Mouse (Mus musculus) liver, embryonic 12.5 days (tissue): ENCODE measurements around the gene 1110059G10Rik. TPM values are rescaled to one million over a fixed set of nuclear protein-coding genes. Genes with fewer than 3 reads are reported as not detected.
A peak's percentile ranks its signal among the peaks of the same experiment; 100 is the strongest.

Source experiments
- ATAC-seq: fragments of 200-750 bp; cut with Nextera tagmentation; 2 replicates; pipeline ENCODE4 v1.8.0; 2017; ENCODE audit warnings: moderate number of reproducible peaks, mild to moderate bottlenecking, moderate library complexity
- H3K27ac ChIP-seq: fragments of 300-500 bp; sonication (generic); 2 replicates; pipeline ENCODE4 v1.5.1; 2016; ENCODE audit warnings: mild to moderate bottlenecking
- H3K27me3 ChIP-seq: fragments of 300-500 bp; sonication (generic); replicated peaks from 2 replicates; pipeline ENCODE4 v1.6.1; 2016; ENCODE audit warnings: mild to moderate bottlenecking, moderate library complexity
- H3K36me3 ChIP-seq: fragments of 300-500 bp; sonication (generic); 2 replicates; pipeline ENCODE4 v1.6.1; 2016; ENCODE audit warnings: mild to moderate bottlenecking, moderate library complexity
- H3K4me1 ChIP-seq: fragments of 300-500 bp; sonication (generic); 2 replicates; pipeline ENCODE4 v1.6.1; 2016
- H3K4me2 ChIP-seq: fragments of 300-500 bp; sonication (generic); 2 replicates; pipeline ENCODE4 v1.6.1; 2016; ENCODE audit warnings: mild to moderate bottlenecking, moderate library complexity
- H3K4me3 ChIP-seq: fragments of 300-500 bp; sonication (generic); 2 replicates; pipeline ENCODE4 v1.5.1; 2016; ENCODE audit warnings: mild to moderate bottlenecking, moderate library complexity
- H3K9ac ChIP-seq: fragments of 300-500 bp; sonication (generic); 2 replicates; pipeline ENCODE4 v1.6.1; 2016; ENCODE audit warnings: mild to moderate bottlenecking, moderate library complexity
- H3K9me3 ChIP-seq: fragments of 300-500 bp; sonication (generic); replicated peaks from 2 replicates; pipeline ENCODE4 v1.6.1; 2016; ENCODE audit warnings: mild to moderate bottlenecking, moderate library complexity
- WGBS: fragments of 180-500 bp; shearing (Covaris S2); methylation state at CpG from one replicate; pipeline ENCODE4 v1.1.7; 2016; ENCODE audit not compliant: insufficient replicate concordance; 5-methylcytosine and 5-hydroxymethylcytosine counted together
- polyA plus RNA-seq: library from polyadenylated mRNA; unstranded; fragments of >200 nt; fragmentation: Nextera tagmentation; extraction: Ambion mirVana; gene quantifications from 2 replicates; pipeline ENCODE4 v1.2.1, GENCODE M21; 2016

1110059G10Rik gene
- 17.7 and 20.7 TPM in 2 replicates for polyA plus RNA-seq

GRCm38 (mm10) chr9:122950643-122951475 is at the start of gene 1110059G10Rik, which contains the start of gene Kif15:
Gene 1110059G10Rik (minus strand): TSS chr9:122951000.
Gene Kif15 (plus strand): TSS chr9:122951046.
- Histone ChIP-seq H3K27ac (peak within 1 kb of the TSS; percentile 78), H3K4me2 (peak within 1 kb of the TSS; percentile 81), H3K9ac (peak within 1 kb of the TSS; percentile 85), H3K27me3 (no peaks in the 10 kb centered on the region), H3K4me1 (peaks cover 31% of the 10 kb centered on the region), H3K4me3 (peak within 1 kb of the TSS; percentile 82), H3K9me3 (no peaks in the 10 kb centered on the region), H3K36me3 (peaks cover 53% of the 10 kb centered on the region)
- peak; percentile 93 for ATAC-seq
- WGBS: under 1% methylated on average over 64 of the region's 64 CpGs

- 87% methylated on average over 4 of the region's 4 CpGs for WGBS
- Histone ChIP-seq H3K36me3 (peaks cover 96% of the 10 kb centered on the region), H3K9ac (no peak overlapping the region), H3K27me3 (no peaks in the 10 kb centered on the region), H3K27ac (no peak overlapping the region), H3K9me3 (no peaks in the 10 kb centered on the region), H3K4me1 (no peaks in the 10 kb centered on the region), H3K4me2 (no peak overlapping the region), H3K4me3 (no peak overlapping the region)
- ATAC-seq: no peak
Measured at GRCm38 (mm10) chr9:122999193-122999586, 48.4 kb upstream of the 1110059G10Rik start.

GRCm38 (mm10) chr9:122998406-122999192 is 47.8 kb upstream of the 1110059G10Rik start:
- Histone ChIP-seq H3K27ac (no peak overlapping the region), H3K4me3 (no peak overlapping the region), H3K9ac (no peak overlapping the region), H3K27me3 (no peaks in the 10 kb centered on the region), H3K36me3 (peaks cover 96% of the 10 kb centered on the region), H3K4me1 (no peaks in the 10 kb centered on the region), H3K4me2 (no peak overlapping the region), H3K9me3 (no peaks in the 10 kb centered on the region)
- WGBS: 85% methylated on average over 10 of the region's 10 CpGs
- no peak for ATAC-seq

GRCm38 (mm10) chr9:122928915-122929314 is 21.9 kb downstream of the 1110059G10Rik start:
- no peak overlapping the region for H3K9ac ChIP-seq
- peaks cover 70% of the 10 kb centered on the region for H3K36me3 ChIP-seq
- no peak overlapping the region for H3K4me3 ChIP-seq
- no peak overlapping the region for H3K4me2 ChIP-seq
- H3K9me3 ChIP-seq: 0 out of 2 replicates have a peak, but pooled peaks cover 6% of the 10 kb centered on the region
- peak; percentile 74 for ATAC-seq
- no peaks in the 10 kb centered on the region for H3K27me3 ChIP-seq
- H3K27ac ChIP-seq: no peak overlapping the region
- 49% methylated on average over 3 of the region's 3 CpGs for WGBS
- H3K4me1 ChIP-seq: peaks cover 8% of the 10 kb centered on the region

GRCm38 (mm10) chr9:122922936-122923381 is 27.8 kb downstream of the 1110059G10Rik start, which contains the start of gene Zfp105:
Gene Zfp105 (plus strand): TSS chr9:122923072.
- peaks cover 30% of the 10 kb centered on the region for H3K27me3 ChIP-seq
- ATAC-seq: peak; percentile 80
- no peak within 1 kb of the TSS for H3K27ac ChIP-seq
- H3K4me1 ChIP-seq: peaks cover 12% of the 10 kb centered on the region; the same call in 1 of the 2 replicates
- H3K9me3 ChIP-seq: no peaks in the 10 kb centered on the region
- H3K9ac ChIP-seq: peak within 1 kb of the TSS; percentile 72
- H3K4me3 ChIP-seq: peak within 1 kb of the TSS; percentile 59
- peaks cover 32% of the 10 kb centered on the region for H3K36me3 ChIP-seq
- under 1% methylated on average over 43 of the region's 43 CpGs for WGBS
- peak within 1 kb of the TSS; percentile 74 for H3K4me2 ChIP-seq

GRCm38 (mm10) chr9:122922436-122922835 is 28.4 kb downstream of the 1110059G10Rik start:
- Histone ChIP-seq H3K4me3 (peak overlapping the region; percentile 59), H3K4me2 (peak overlapping the region; percentile 74), H3K27me3 (peaks cover 30% of the 10 kb centered on the region), H3K36me3 (peaks cover 27% of the 10 kb centered on the region), H3K9ac (no peak overlapping the region), H3K4me1 (peaks cover 12% of the 10 kb centered on the region; the same call in 1 of the 2 replicates), H3K9me3 (no peaks in the 10 kb centered on the region), H3K27ac (no peak overlapping the region)
- ATAC-seq: peak; percentile 56; the same call in 1 of the 2 replicates
- 26% methylated on average over 3 of the region's 3 CpGs for WGBS

DNA sequence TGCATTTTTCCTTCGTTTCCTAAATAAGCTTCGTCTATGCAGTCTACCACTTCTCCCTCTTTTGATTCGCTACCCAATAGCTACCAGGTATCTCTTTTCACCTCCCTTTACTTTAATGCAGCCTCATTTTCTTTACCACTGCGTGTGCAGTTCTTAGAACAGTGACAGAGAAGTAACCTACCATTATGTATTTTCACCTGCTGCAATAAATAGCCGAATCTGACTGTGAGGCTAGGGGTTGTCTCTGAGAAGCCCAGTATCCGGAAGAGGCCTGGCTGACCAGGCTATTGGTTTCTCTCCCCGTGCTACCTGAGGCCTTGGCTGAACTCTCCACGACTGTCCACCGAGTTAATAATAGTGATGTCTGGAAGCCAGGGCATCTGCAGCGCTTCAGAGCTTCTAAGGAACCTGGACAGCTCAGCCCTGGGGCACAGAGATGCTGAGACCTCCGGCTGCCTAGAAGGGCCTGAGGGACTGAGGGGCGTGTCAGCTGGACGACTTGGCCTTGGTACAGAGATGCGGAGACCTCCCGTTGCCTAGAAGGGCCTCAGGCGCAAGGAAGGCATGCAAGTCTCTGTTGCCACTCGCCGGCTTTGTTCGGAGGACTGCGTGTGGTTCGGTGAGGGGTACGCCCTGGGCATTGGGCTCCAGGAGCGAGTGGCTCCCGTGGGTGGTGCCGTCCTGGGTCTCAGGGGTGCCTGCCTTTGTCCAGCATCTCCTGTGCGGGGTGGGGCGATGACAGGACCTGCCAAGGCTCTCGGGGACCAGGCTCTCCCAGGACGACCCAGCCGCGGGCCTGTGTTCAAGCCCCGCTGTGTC is 47.9 kb downstream of the 1110059G10Rik start:
- WGBS: 20% methylated on average over 32 of the region's 32 CpGs
- H3K27me3 ChIP-seq: peaks cover 8% of the 10 kb centered on the region
- H3K9ac ChIP-seq: no peak overlapping the region
- peak overlapping the region; percentile 60 for H3K4me2 ChIP-seq
- H3K9me3 ChIP-seq: no peaks in the 10 kb centered on the region
- no peaks in the 10 kb centered on the region for H3K36me3 ChIP-seq
- H3K4me3 ChIP-seq: peak overlapping the region; percentile 45
- ATAC-seq: no peak
- no peaks in the 10 kb centered on the region; the same call in 1 of the 2 replicates for H3K4me1 ChIP-seq
- H3K27ac ChIP-seq: no peak overlapping the region

DNA sequence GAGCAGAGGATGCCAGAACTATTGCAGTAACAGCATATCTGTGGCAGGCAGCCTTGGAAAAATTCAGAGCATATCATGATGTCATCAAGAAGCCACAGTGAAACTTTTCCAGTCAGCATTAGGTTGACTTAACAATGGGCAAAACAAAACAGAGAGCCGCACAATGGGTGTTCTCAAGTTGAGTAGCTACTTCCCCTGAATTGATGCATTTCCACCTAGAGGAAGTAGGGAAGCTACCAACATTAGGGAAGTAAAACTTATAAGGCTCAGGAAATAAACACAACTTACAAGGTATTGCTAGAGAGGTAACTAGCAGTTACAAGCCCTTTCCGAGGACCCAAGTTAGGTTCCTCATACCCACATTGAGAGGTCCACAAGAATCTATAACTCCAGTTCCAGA is 49.8 kb downstream of the 1110059G10Rik start:
- H3K4me3 ChIP-seq: no peak overlapping the region
- H3K4me2 ChIP-seq: no peak overlapping the region
- 71% methylated on average over 2 of the region's 2 CpGs for WGBS
- no peak overlapping the region for H3K27ac ChIP-seq
- H3K27me3 ChIP-seq: peaks cover 8% of the 10 kb centered on the region
- no peak for ATAC-seq
- no peaks in the 10 kb centered on the region; the same call in 1 of the 2 replicates for H3K4me1 ChIP-seq
- no peak overlapping the region for H3K9ac ChIP-seq
- H3K36me3 ChIP-seq: peaks cover under 1% of the 10 kb centered on the region; the same call in 1 of the 2 replicates
- 0 out of 2 replicates have a peak, but pooled peaks cover under 1% of the 10 kb centered on the region for H3K9me3 ChIP-seq

Other genes starting within 250 kb of the 1110059G10Rik start
- not detected in 2 replicates for gene Topaz1, start 203.7 kb downstream of the 1110059G10Rik start, polyA plus RNA-seq
- 2.8 and 3.0 TPM in 2 replicates for gene Tcaim, start 145.5 kb downstream of the 1110059G10Rik start, polyA plus RNA-seq
- gene Gm35549, start 107.0 kb downstream of the 1110059G10Rik start, polyA plus RNA-seq: 0.21 TPM in 1 of 2 replicates, not detected in the other
- 32.7 and 32.9 TPM in 2 replicates for gene Zfp445, start 85.0 kb downstream of the 1110059G10Rik start, polyA plus RNA-seq
- 0.66 and 0.77 TPM in 2 replicates for gene Zkscan7, start 65.3 kb downstream of the 1110059G10Rik start, polyA plus RNA-seq
- gene Zfp105, start 27.9 kb downstream of the 1110059G10Rik start, polyA plus RNA-seq: 4.3 and 4.9 TPM in 2 replicates
- gene Kif15, start within 50 bp of the 1110059G10Rik start, polyA plus RNA-seq: 48.7 and 51.9 TPM in 2 replicates
- 6.8 and 7.1 TPM in 2 replicates for gene Tmem42, start 70.3 kb upstream of the 1110059G10Rik start, polyA plus RNA-seq
- gene Tgm4, start 83.7 kb upstream of the 1110059G10Rik start, polyA plus RNA-seq: 0.14 and 0.17 TPM in 2 replicates
- gene Zdhhc3, start 162.2 kb upstream of the 1110059G10Rik start, polyA plus RNA-seq: 51.2 and 52.1 TPM in 2 replicates
- 116 and 123 TPM in 2 replicates for gene Exosc7, start 162.2 kb upstream of the 1110059G10Rik start, polyA plus RNA-seq
- gene Clec3b, start 199.9 kb upstream of the 1110059G10Rik start, polyA plus RNA-seq: not detected in 2 replicates